Mouse (Mus musculus) Muller cell, postnatal 12 days (primary cell): ENCODE data around the gene Olfr488.
"Not testable (repeated sequence)": the region's sequence is repeated elsewhere in the genome, so short reads cannot be mapped to it uniquely, and the experiment has no call there.

Source experiments
- DNase-seq: peaks from one replicate; pipeline ENCODE4 v3.0.0-alpha.2; 2015; ENCODE audit errors: inconsistent ontology term

Gene Olfr488

DNA sequence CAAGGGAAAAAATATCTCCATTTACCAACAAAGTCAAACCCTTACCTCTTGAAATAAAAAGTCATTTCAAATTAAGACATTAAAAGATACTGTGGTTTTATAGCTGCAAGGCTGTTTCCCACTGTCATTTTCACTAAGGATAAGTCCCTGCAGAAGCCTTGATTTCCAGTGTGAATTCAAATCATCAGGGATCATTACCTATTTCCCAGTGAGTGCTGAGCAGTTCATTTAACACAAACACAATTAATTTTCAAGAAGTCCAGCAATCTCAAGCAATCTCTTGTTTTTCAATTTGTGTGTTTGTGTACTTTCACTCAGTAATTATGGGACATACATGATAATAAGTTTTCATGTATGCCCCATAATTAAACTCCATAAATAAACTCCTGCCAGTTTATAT is at the start of gene Olfr488:
Gene Olfr488 (minus strand): TSS at position 101 of the 400 bp plus-strand sequence.
- DNase-seq, result no peak

- DNase-seq, result no peak
Measured at GRCm38 (mm10) chr7:108288834-108289233, 30.7 kb upstream of the Olfr488 start, which contains the start of gene Olfr490. Gene Olfr490, minus strand, starts transcription at chr7:108288934.

- no peak for DNase-seq
Measured at GRCm38 (mm10) chr7:108233551-108233950, 24.6 kb downstream of the Olfr488 start.

GRCm38 (mm10) chr7:108214536-108214935 is 43.6 kb downstream of the Olfr488 start, which contains the start of gene Olfr487:
Gene Olfr487, minus strand, starts transcription at chr7:108214636.
- not testable (repeated sequence) for DNase-seq
